Mouse (Mus musculus): ENCODE measurements around the gene Oaz1. TPM values are rescaled to one million over a fixed set of nuclear protein-coding genes. Genes with fewer than 3 reads are reported as not detected.

Oaz1 gene
- total RNA-seq (2021) = 1,000 to 10,000 TPM; 1,002 to 1,049 TPM

DNA sequence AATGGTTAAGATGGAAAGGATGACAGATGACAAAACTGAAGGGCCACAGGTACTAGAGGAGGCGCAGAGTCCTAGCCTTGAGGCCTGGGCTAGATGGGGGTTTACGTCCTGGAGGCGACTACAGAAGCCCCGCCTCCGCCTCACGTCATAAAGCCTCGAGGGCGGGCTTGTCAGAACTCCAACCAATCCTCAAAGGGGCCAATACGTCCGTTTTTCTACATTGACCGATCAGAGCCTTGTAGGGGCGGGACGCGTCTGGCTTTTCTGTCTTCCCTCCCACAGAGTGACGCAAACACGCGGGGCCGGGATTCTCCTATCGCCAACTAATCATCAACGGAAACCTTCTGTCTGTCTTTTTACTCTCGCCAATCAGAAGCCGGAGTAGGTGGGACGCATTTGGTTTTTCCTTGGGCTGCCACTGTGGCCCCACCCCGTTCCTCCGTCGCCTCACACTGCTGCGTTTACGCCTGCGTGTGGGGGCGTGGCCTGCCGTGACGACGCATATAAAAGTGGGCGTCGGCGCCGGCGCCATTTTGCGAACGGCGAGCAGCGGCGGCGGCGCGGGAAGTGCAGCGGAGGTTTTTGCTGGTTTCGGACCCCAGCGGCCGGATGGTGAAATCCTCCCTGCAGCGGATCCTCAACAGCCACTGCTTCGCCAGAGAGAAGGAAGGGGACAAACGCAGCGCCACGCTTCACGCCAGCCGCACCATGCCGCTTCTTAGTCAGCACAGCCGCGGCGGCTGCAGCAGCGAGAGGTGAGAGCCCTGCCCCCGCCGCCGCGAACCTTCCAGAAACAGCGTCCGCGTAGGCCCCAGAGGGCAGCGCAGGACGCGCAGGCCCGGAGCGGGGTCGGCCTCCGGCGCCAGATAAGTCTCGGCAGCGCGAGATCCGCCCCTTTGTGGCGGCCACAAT is at the start of gene Oaz1:
Oaz1 (plus strand) TSS at position 506 of the 912 bp plus-strand sequence.
- DNase-seq = peak; percentile 98

DNA sequence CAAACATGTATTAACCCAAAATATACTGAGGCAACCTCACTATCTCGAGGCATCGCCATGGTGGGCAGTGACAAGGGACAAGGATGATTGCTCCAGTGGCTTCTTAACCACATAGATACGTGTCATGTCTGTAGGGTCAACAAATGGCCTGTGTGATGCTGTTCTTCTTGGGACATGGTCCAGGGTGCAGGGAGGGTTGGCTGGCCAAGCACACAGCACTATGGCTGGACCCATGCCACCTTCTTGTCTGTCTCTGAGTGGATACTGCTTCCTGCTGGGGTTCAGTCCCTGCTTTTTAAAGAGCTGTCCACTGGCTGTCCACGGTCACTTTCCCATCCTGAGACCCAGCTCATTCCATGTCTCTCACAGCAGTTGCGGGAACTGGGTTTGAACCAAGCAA is 49.3 kb upstream of the Oaz1 start:
- no peak for DNase-seq

DNA sequence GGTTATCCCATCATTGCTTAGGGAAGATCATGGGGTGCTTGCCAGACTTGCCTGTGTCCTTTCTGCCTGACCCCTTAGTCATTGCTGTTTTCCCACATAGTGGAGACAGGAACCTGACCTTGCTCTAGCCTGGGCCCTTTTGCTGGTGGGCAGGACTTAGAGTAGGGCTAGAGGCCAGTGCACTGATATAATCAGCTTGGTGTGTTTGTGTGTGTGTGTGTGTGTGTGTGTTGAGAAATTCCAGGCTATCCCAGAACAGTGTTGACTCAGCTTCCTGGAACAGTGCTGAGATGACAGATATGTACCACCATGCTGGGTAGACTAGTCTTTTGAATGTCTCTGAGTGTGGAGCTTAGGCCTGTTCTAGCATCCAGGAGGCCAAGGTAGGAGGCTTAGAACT is 46.9 kb upstream of the Oaz1 start:
- no peak for DNase-seq

DNA sequence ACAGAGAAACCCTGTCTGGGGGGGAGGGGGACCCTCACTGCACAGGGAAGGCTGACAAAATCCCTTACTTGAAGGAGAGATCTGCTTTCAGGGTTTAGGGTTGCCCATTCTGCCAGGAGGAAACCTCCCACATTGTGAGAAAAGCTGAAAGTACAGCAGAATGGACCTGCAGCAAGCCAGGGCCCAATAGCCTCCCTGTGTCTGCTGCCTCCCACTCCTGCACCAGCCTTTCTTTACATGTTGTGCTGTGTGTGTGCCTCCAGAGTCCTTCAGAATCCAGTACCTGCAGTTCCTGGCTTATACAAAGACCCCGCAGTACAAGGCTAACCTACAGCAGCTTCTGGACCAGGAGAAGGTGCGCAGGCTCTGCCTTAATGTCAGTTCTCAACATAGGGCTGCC is 42.2 kb upstream of the Oaz1 start:
- DNase-seq = no peak

DNA sequence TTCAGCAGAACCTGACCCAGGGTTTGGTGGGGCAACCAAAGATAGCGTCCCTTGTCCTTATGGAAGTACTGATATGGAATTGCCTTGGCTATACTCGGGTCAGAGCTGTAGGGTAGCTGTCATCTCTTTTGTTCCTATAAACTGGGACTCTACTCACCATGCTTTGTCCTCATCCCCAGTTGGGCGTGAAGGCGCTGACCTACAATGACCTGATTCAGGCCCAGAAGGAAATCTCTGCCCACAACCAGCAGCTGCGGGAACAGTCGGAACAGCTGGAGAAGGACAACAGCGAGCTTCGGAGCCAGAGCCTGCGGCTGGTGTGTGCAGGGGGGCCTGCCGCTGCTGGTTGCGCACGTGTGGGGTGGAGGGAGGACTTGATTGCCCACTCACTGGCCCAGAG is 41.6 kb upstream of the Oaz1 start:
- DNase-seq = no peak

DNA sequence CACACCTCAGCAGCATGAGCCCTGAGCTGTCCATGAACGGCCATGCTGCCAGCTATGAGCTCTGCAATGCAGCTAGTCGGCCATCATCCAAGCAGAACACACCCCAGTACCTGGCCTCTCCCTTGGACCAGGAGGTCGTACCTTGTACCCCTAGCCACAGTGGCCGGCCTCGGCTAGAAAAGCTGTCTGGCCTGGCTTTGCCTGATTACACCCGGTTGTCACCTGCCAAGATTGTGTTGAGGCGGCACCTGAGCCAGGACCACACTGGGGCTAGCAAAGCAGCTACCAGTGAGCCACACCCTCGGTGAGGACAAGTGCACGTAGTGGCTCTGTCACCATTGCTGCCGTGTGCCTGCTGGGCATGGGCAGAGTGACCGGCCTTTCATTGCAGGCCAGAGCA is 40.5 kb upstream of the Oaz1 start:
- no peak for DNase-seq

DNA sequence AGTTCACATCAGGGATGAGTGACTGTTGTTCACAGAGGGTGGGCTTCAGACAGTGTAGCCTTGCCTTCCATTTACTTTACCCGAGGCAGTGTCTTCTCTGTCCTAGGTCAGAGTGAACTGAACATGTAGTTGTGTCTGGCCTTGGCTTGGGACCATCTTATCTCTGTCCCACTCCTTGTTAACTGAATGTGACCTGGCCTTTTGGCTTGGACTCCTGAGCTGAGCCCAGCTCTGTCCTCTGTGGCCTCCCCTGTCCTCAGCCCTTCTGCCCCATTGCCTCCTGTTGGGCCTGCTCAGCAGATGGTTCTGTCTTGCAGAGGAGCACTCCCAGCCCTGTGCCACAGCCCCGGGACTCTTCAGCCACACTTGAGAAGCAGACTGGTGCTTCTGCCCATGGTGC is 38.9 kb upstream of the Oaz1 start:
- DNase-seq = no peak

DNA sequence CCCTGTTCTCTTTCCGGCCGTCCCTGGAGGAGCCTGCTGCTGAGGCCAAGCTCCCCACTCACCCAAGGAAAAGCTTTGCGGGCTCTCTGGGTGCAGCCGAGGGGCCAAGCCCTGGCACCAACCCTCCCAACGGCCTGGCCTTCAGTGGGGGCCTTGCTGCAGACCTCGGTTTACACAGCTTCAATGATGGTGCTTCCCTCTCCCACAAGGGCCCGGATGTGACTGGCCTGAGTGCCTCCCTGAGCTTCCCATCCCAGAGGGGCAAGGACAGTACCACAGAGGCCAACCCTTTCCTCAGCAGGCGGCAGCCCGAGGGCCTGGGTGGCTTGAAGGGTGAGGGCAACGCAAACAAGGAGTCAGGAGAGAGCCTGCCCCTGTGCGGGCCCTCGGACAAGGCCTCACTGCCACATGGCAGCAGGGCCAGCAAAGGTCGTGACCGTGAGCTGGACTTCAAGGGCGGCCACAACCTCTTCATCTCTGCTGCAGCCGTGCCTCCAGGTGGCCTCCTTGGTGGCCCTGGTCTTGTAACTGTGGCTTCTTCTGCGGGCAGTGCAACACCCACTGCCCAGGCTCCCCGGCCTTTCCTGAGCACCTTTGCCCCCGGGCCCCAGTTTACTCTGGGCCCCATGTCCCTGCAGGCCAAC is 35.6 kb upstream of the Oaz1 start:
- DNase-seq = no peak

DNA sequence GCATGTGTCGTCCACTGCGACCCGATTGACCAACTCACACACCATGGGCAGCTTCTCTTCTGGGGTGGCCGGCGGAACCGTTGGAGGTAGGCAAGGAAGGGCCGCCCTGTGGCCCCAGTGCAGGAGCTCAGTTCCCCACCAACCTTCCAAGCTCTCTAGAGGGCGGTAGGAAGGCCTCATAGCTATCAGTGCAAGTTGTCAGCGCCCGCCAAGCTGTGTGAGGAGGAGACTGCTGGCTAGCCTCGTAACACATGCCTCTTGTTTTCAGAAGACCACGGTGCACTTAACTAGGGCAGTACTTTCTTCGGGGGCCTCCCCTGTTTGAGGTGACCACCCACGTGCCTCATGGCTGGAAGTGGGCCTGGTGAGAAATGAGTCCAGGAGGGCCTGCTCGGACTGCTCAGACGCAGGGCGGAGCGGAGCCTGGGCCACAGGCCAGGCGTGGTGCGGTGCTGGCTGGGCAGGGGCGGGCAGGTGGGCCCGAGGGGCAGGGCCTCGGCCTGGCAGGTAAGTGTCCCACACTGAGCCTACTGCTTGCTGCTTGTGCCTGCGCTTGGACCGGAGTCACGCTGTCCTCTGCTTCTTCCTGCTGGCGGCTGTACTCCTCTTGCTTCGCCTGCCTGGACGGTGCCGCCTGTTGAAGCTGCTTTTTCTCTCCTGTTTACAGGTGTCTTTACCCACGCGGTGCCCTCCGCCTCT is 34.8 kb upstream of the Oaz1 start:
- no peak for DNase-seq

DNA sequence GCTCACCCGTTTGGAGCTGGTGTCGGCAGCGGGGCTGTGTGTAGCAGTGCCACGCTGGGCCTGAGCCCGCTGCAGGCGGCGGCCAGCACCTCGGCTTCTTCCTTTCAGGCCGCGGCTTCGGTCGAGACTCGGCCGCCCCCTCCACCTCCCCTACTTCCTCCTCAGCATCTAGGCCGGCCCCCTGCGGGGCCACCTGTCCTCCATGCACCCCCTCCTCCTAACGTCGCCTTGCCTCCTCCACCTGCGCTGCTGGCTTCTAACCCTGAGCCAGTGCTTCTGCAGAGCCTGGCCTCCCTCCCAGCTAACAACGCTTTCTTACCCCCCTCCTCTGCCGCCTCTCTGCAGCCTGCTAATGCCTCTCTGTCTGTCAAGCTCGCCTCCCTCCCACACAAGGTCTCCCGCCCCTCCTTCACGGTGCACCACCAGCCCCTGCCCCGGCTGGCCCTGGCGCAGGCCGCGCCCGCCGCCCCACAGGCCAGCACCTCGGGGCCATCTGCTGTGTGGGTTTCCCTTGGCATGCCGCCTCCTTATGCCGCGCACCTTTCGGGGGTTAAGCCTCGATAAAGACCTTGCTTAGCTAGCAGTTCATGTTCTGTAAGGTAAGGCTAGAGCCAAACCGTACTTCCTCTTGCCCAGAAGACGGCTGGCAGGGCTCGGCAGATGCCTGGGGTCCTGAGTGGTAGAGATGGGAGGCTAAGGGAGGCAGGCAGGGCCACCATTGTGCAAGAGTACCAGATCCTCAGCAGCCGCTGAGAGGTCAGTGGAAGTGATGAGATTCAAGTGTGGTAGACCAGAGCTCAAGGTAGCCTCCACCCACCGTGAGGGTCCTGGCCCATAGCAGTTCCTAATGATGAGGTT is 34.1 kb upstream of the Oaz1 start:
- no peak for DNase-seq

DNA sequence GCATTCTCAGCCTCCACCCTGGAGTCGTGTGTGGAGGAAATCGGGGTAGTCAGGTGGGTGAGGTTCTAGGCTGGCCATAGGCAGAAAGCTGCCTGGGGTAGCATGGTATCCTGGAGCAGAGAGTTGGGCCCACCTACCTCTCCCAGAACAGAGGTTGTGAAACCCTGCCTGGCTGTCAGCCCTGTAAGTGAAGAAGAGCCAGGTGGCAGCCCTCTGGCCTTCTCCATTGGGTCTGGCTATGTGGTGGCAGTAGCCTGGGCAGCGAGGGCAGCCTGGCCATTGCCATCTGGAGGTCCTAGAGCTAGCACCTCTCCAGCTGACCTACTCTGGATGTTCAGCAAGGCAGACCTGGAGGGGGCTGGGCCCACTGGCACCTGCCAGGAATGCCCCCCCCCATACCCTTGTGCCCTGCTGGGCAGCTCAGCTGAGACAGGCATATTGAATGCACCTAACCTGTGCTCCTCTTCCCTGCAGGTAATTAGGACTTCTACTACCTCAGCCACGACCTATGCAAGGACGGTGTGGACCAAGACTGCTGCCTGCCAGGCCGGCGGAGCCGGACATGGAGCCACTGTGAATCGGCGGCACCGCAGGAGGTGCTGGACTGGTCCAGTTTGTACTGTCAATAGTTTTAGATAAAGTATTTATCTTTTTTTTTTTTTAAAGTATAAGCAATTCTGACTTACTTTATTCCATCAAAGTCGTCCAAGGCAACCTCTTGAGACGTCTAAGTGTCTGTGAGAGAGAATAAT is 33.2 kb upstream of the Oaz1 start:
- no peak for DNase-seq

DNA sequence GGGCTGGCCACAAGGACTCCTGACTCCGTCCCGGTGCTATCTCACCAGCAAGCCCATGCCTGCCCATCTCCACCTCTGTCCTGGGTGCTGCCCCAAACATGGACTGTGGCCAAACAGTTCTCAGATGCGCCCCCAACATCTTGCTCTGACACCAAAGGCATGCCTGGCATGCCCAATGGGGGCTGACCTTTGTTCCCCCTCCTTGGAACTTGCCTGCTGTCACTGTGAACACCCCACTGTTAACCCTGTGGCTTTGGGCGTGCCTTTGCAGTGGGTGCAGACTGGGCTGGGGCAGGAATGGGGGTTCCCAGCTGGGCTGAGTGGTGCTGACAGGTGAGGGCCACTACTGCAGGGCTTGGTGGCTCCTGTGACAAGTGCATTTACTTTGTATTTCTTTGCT is 32.7 kb upstream of the Oaz1 start:
- DNase-seq = no peak

DNA sequence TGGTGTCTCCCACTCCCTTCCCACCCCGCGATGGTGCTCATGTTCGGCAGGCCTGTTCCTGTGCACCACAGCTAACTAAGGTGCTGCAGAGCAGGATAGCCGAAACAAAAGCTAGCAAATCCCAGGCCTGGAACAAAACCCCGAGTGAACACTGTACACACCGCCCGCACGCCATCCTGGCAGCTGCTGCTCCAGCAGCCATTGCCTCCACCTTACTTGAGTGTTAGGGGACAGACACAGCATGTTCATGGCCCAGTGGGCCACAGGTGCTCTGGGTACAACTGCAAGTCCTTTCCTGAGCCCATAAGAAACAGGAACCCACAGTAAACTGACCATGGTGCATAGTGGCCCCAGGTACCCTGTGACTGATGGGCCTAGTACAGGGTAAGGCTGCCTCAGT is 31.7 kb upstream of the Oaz1 start:
- DNase-seq = no peak

DNA sequence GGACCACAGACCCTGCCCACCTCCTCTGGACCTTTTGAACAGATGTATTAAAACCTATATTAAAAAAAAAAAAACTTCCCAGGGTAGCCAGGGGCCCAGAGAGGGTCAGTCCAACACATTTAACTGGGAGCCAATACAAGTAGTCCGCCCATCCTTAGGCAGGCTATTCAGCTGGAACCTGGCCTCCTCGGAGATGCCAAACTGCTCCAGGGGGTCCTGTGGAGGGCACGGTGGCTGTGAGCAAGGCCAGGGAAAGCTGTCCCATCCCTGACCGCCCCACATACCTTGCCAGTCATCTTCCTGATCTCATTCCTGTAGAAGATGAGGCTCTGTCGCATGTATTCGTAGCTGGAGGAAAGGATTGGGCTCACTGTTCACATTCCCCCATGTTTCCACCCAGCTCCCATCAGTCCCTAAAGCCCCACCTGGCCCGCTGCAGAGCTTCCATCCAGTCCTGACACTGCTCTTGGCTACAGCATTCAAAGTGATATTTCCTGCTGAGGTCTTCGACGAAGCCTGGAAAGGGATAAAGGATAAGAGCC is 30.1 kb upstream of the Oaz1 start:
- DNase-seq = no peak

DNA sequence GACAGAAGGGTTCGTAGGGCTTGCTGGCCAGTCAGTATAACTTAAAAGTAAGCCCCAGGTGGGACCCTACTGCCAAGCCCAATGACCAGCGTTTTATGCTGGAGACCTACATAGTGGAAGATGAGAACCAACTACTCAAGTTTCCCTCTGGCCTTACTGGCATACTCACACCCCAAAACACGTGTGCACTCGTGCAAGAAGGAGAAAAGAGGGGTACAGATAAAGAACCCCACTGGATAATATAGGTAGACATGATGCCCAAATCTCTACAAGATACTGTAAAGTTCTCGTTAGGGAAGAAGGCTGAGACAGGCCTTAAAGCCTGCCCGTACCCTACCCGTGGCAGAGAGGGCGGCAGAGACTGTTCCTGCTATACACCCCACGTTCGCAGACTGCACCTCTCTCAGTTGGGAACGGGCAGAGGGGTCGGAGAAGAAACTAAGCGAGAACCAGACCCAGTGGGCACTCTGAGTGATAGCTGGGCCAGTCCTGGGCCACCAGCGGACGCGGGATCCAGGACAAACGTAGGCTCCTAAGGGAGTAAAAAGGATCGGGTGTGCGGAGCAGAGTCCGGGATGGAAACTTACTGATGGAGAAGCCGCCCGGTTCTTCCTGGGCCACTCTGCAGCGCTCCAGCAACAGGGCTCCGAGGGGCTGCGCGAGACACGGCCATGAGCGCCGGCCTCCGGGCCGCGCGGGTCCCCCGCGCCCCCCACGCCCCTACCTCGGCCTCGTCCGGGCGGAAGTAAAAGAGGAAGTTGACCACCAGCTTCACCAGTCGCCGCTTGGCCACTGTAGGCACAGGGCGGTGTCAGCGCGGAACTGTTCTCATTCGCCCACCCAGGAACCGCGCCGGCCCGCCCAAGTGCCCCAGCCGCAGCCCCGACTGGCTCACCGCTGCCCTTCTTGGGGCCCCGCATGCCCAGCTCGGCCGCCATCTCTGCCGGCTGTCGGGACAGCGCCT is 29.0 kb upstream of the Oaz1 start:
- no peak for DNase-seq

DNA sequence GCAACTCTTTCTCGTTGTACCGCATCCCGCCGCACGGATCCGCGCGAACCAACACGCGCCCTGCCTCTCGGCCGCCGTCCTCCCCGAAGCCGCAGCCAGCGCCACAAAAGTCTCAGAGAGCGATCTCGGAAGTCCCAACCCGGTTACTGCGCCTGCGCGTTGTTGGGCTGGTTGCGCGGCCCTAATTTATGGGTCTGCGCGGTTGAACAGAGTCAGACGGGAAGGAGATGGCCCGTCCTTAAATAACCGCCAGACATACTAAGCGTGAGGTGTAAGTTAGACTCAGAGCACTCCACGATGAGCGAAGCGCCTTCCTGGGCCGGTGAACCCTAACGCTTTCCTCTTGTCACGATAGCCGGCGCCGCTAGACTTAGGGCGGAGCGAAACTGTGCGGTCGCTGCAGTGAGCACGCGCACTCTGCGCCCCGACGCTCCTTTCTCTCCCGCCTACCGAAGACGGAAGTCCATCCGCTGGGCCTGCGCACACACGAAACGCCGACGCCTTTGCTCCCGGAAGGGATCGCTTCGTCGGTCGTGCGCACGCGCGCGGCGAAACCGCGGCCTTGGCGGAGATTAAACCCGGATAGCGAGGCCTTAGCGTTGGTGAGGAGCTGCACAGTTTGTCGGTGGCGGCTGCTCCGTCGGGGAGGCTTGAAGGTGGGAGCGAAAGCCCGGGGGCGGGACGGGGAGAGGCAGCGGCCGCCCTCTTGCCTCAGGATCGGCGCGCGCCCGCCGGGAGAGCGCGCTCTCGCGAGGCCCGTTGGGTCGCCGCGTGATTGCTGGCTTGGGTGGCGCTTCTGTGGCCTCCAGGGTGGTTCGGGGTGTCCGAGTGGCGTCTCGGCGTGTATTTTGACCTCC is 28.1 kb upstream of the Oaz1 start, which contains the start of the genes Sf3a2 and Plekhj1:
Sf3a2 (plus strand) TSS at position 49 of the 857 bp plus-strand sequence.
Plekhj1 (minus strand) TSS at position 477 of the 857 bp plus-strand sequence.
- DNase-seq = peak; percentile 96

DNA sequence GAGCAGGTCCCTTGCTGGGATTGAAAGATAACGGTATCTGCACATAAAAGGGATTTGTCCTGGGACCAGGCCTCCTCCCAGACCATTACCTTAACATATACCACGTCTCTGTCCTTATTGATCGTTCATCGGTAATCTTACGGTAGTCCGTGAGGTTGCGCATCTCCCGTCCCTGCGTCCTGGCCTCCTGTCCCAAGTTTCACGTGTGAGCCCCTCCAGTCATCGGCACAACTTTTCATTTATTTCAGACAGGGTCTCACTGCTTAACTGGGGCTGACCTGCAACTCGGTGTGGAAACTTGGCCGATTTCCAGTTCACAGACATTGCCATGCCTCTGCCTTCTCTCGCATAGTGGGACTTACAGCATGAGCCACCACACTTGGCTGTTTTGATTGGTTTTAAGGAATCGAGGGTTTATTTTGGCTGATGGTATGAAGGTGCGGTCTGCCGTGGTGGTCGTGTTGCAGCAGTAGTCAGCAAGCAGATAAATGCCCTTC is 27.3 kb upstream of the Oaz1 start:
- no peak for DNase-seq

DNA sequence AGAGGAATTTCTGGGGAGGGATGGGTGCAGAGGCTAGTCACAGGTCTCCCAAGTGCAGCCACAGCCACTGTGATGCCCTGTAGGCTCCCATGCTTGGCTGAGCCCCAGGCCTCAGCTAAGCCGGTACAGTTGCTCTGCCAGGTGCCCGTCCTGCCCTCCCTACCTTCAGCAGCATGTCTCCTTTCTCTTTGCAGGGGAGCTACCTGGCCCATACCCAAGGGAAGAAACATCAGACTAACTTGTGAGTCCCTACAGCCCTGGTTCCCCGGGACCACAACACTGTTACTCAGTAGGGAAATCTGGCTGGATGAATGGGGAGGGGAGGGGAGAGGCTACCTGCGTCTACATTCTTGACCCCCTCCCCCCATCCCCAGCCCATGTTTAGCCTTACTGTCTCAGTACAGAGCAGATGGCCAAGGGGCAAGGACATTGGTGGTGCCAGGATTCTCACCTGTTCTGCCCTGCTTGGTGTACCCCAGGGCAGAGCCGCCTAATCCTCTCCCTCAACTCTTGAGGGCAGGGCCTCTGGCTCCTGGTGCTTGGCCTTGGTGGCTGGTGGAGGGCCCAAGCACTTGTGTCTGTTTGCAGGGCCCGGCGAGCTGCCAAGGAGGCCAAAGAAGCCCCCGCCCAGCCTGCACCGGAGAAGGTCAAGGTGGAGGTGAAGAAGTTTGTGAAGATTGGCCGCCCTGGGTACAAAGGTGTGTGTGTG is 24.1 kb upstream of the Oaz1 start:
- DNase-seq = no peak
